Mouse (Mus musculus) thymus, postnatal 14 days (tissue): ENCODE measurements around the gene Gm21719.
"Not testable (repeated sequence)": the region's sequence is repeated elsewhere in the genome, so short reads cannot be mapped to it uniquely, and the experiment has no call there.

Experiments
- DNase-seq: peaks from one replicate; pipeline ENCODE4 v3.0.0; 2021

The Gm21719 gene

GRCm38 (mm10) chrY:6682772-6683171 is at the start of gene Gm21719:
Gene Gm21719 (minus strand): TSS chrY:6682872.
- DNase-seq = not testable (repeated sequence)
